In genomic region chr10:27675579-27675978, GRCm38 (mm10) we compare ENCODE assay signal across 1 mouse cellular context.
TF ChIP-seq lines count a peak whose summit lies in the region.

No protein-coding gene starts in this region.

TF ChIP-seq in MEL, 35 proteins besides CTCF, POLR2A, EP300 and RAD21 (continued from another document):
- no peak for TF ChIP-seq RCOR1 (IDR thresholded peaks at IDR 0.05; ENCODE audit: low read depth, low read length)
- no peak for TF ChIP-seq ELF1 (IDR thresholded peaks at IDR 0.05; ENCODE audit: low read depth, low read length)
